Mouse (Mus musculus) midbrain, embryonic 14.5 days (tissue): ENCODE measurements around the gene Flvcr2. TPM values are rescaled to one million over a fixed set of nuclear protein-coding genes. Genes with fewer than 3 reads are reported as not detected.

Experiments
- ATAC-seq: fragments of 200-750 bp; cut with Nextera tagmentation; 2 replicates; pipeline ENCODE4 v1.8.0; 2017; ENCODE audit warnings: moderate number of reproducible peaks, moderate library complexity; ENCODE audit not compliant: low FRiP score, low TSS enrichment
- DNase-seq: peaks from one replicate; pipeline ENCODE4 v3.0.0-alpha.2; 2015
- H3K27ac ChIP-seq: fragments of 300-500 bp; sonication (generic); replicated peaks from 2 replicates; pipeline ENCODE4 v1.5.1; 2014; ENCODE audit warnings: mild to moderate bottlenecking, low read depth, low read length, moderate library complexity
- H3K27me3 ChIP-seq: fragments of 300-500 bp; sonication (generic); 2 replicates; pipeline ENCODE4 v1.6.1; 2014; ENCODE audit warnings: low read length, control low read depth, mixed read lengths; ENCODE audit not compliant: control insufficient read depth, insufficient read depth
- H3K36me3 ChIP-seq: fragments of 300-500 bp; sonication (generic); 2 replicates; pipeline ENCODE4 v1.6.1; 2014; ENCODE audit warnings: low read length, control low read depth; ENCODE audit not compliant: control insufficient read depth, insufficient read depth
- H3K4me1 ChIP-seq: fragments of 300-500 bp; sonication (generic); 2 replicates; pipeline ENCODE4 v1.6.1; 2014; ENCODE audit warnings: mild to moderate bottlenecking, antibody characterized with exemption, low read length, control low read depth; ENCODE audit not compliant: control insufficient read depth, insufficient read depth
- H3K4me2 ChIP-seq: fragments of 300-500 bp; sonication (generic); 2 replicates; pipeline ENCODE4 v1.6.1; 2014; ENCODE audit warnings: mild to moderate bottlenecking, low read length, moderate library complexity
- H3K4me3 ChIP-seq: fragments of 300-500 bp; sonication (generic); replicated peaks from 2 replicates; pipeline ENCODE4 v1.5.1; 2014; ENCODE audit warnings: low read depth, low read length
- H3K9ac ChIP-seq: fragments of 300-500 bp; sonication (generic); replicated peaks from 2 replicates; pipeline ENCODE4 v1.6.1; 2014; ENCODE audit warnings: mild to moderate bottlenecking, low read length, moderate library complexity
- H3K9me3 ChIP-seq: fragments of 300-500 bp; sonication (generic); 2 replicates; pipeline ENCODE4 v1.6.1; 2016; ENCODE audit warnings: low read length, control low read depth, mixed read lengths; ENCODE audit not compliant: control insufficient read depth
- WGBS: fragments of 180-500 bp; shearing (Covaris S2); extraction: QIAGEN DNeasy Blood & Tissue Kit; methylation state at CpG from one replicate; pipeline ENCODE4 v1.1.7; 2014; 5-methylcytosine and 5-hydroxymethylcytosine counted together
- polyA plus RNA-seq: library from polyadenylated mRNA; unstranded; fragments of >200 nt; fragmentation: Nextera tagmentation; extraction: Ambion mirVana; gene quantifications from 2 replicates; pipeline ENCODE4 v1.2.1, GENCODE M21; 2014

Flvcr2 gene
- polyA plus RNA-seq, 1 experiment from 2014 or later: 4.5 TPM

DNA sequence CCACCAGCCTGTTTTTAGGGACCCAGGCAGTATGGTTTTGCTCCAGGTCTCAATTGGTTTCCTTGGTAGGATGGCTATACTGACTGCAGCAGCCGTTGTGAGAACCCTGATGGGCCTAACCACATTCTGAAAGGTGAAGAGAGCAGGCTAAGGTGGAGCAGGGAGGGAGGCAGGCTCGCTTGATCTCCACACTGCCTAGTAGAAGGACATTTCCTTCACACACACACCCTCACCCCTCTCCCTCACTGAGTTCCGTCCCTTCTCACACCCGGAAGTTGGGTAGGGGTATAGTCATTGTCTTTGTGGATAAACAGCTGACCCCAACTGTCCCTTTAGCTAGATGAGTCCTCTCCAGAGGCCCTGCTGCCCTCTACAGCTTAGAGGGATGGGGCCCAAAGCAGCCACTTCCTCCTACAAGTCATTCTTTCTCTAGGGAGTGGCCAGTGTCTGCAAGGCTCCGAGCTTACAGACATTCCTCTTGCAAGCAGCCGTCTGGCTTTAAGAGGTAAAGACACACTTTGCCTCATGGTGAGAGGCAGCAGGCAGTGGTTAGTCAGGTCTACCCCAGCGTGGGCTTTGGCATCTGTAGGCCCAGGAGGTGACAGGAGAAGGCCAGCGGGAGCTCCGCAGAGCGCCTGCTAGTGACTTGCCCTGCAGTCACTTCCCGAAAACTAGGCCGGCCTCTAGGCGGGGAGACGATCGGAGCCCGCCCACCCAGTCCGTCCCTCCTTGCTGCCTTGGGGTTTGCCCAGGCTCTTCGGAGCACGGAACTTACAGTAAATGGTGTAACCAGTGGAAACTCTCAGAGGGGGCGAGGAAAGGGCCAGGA lies 41.1 kb upstream of the Flvcr2 start:
- H3K9me3 ChIP-seq: no peaks in the 10 kb centered on the region
- WGBS: 12% methylated on average over 20 of the region's 20 CpGs
- no peak overlapping the region for H3K27ac ChIP-seq
- no peaks in the 10 kb centered on the region for H3K36me3 ChIP-seq
- H3K27me3 ChIP-seq: peaks cover 6% of the 10 kb centered on the region; the same call in 1 of the 2 replicates
- no peak for ATAC-seq
- peak; percentile 55 for DNase-seq
- H3K4me1 ChIP-seq: peaks cover 10% of the 10 kb centered on the region; the same call in 1 of the 2 replicates
- 0 out of 2 replicates have a peak overlapping the region, but pooled peaks have one; percentile 23 for H3K9ac ChIP-seq
- H3K4me3 ChIP-seq: peak overlapping the region; percentile 22; the same call in 1 of the 2 replicates
- peak overlapping the region; percentile 50 for H3K4me2 ChIP-seq

DNA sequence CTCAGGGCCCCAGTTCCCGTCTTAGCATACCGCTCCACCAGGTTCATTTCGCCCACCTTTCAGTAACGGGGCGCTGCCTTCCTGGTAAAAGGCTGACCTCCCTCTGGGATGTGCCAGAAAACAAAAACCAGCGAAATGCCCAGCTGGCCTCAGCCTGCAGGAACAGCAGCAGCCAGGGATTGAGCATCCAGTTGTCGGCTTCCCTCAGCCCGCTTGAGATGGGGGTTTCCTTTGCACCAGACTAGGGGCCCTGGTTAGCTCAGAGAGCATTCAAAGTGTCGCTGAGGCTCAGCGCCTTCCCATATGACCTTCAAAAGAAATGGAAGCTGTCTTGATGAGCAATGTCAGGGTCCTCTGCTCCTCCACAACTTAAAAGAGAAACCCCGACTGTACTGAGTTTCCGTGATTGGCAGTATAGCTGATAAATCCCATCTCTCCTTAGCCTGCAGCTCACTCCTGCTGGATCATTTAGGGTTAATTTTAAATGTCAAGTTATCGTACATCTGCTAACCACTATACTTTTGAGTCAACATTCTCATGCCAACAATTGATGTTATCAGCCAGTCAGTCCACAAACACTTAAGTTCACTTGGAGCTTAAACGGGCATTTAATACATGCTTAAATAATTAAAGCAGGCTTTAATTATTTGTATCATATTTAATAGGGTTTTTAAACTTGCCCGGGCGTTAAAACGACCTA lies 40.4 kb upstream of the Flvcr2 start:
- H3K27me3 ChIP-seq: peaks cover 6% of the 10 kb centered on the region; the same call in 1 of the 2 replicates
- 24% methylated on average over 17 of the region's 17 CpGs for WGBS
- H3K4me3 ChIP-seq: peak overlapping the region; percentile 22; the same call in 1 of the 2 replicates
- no peak for ATAC-seq
- H3K9me3 ChIP-seq: no peaks in the 10 kb centered on the region
- peak; percentile 23 for DNase-seq
- H3K36me3 ChIP-seq: no peaks in the 10 kb centered on the region
- peak overlapping the region; percentile 50 for H3K4me2 ChIP-seq
- peaks cover 10% of the 10 kb centered on the region; the same call in 1 of the 2 replicates for H3K4me1 ChIP-seq
- peak overlapping the region; percentile 23; the same call in 1 of the 2 replicates for H3K9ac ChIP-seq
- no peak overlapping the region for H3K27ac ChIP-seq

- ATAC-seq (no peak), DNase-seq (no peak)
- Histone ChIP-seq H3K9ac (no peak overlapping the region), H3K36me3 (no peaks in the 10 kb centered on the region), H3K9me3 (no peaks in the 10 kb centered on the region), H3K27ac (no peak overlapping the region), H3K27me3 (peaks cover 6% of the 10 kb centered on the region; the same call in 1 of the 2 replicates), H3K4me3 (no peak overlapping the region), H3K4me2 (no peak overlapping the region), H3K4me1 (peaks cover 10% of the 10 kb centered on the region; the same call in 1 of the 2 replicates)
- WGBS: 92% methylated on average over 4 of the region's 4 CpGs
These were observed 39.4 kb upstream of the Flvcr2 start for GRCm38 (mm10) chr12:85706906-85707305.

DNA sequence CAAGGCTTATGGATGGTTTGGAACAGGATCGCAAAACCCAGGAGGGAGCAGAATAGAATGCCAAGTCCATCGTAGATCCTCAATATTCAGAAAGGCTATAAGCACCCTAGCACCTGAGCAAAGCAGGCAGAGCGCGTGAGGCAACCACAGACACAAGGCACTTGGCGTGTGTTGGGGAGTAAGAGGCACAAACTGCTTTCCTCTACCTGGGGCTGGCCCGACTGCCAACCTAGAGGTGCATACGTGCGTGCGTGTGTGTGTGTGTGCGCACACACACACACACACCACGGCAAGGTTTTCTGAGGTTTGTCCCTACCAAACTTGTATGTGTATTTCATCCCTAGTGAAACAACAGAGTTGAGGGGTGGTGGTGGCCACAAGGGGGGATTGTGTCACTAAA lies 38.9 kb upstream of the Flvcr2 start:
- WGBS: 95% methylated on average over 11 of the region's 11 CpGs
- peaks cover 6% of the 10 kb centered on the region; the same call in 1 of the 2 replicates for H3K27me3 ChIP-seq
- no peak for ATAC-seq
- DNase-seq: no peak
- H3K9me3 ChIP-seq: no peaks in the 10 kb centered on the region
- no peak overlapping the region for H3K4me3 ChIP-seq
- no peak overlapping the region for H3K27ac ChIP-seq
- peaks cover 10% of the 10 kb centered on the region; the same call in 1 of the 2 replicates for H3K4me1 ChIP-seq
- H3K9ac ChIP-seq: no peak overlapping the region
- no peak overlapping the region for H3K4me2 ChIP-seq
- no peaks in the 10 kb centered on the region for H3K36me3 ChIP-seq

DNA sequence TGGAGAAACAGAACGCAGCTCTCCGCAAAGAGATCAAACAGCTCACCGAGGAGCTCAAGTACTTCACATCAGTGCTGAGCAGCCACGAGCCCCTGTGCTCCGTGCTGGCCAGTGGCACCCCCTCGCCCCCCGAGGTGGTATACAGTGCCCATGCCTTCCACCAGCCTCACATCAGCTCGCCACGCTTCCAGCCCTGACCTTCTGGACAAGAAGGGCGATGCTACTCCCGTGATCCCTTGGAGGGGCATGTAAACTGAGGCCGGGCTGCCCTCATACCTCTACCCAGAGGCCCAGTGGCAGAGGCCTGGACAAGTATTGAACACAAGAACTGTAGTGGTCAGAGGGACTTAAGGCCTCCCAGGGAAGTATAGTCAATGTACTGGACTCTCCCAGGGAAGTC lies 37.8 kb upstream of the Flvcr2 start:
- Histone ChIP-seq H3K4me3 (no peak overlapping the region), H3K27ac (no peak overlapping the region), H3K9ac (no peak overlapping the region), H3K27me3 (peaks cover 6% of the 10 kb centered on the region; the same call in 1 of the 2 replicates), H3K9me3 (no peaks in the 10 kb centered on the region), H3K36me3 (no peaks in the 10 kb centered on the region), H3K4me2 (no peak overlapping the region), H3K4me1 (peaks cover 10% of the 10 kb centered on the region; the same call in 1 of the 2 replicates)
- WGBS: 88% methylated on average over 12 of the region's 12 CpGs
- DNase-seq: no peak
- ATAC-seq: no peak

DNA sequence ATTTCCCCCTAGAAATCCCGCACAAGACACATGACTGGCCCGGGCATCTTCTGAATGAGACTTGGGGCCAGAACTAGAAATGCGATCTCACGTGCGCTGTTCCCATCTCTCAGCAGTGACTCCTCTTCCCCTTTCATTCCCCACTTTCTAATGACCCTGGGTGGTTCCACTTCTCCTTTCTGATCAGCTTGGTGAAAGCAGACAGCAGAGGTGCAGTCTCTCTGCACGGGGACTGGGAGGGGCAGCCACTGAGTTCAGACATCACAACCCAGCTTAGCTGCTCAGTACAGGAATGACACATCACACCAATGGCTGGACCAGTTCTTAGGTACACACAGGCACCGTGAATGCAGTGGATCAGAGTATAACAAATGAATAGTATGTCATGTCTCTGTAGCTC lies 35.6 kb upstream of the Flvcr2 start:
- H3K4me3 ChIP-seq: no peak overlapping the region
- no peaks in the 10 kb centered on the region for H3K9me3 ChIP-seq
- no peak for DNase-seq
- no peaks in the 10 kb centered on the region for H3K36me3 ChIP-seq
- H3K9ac ChIP-seq: no peak overlapping the region
- H3K27me3 ChIP-seq: peaks cover 5% of the 10 kb centered on the region; the same call in 1 of the 2 replicates
- no peak overlapping the region for H3K4me2 ChIP-seq
- 89% methylated on average over 7 of the region's 7 CpGs for WGBS
- no peak for ATAC-seq
- no peak overlapping the region for H3K27ac ChIP-seq
- peaks cover 3% of the 10 kb centered on the region; the same call in 1 of the 2 replicates for H3K4me1 ChIP-seq

DNA sequence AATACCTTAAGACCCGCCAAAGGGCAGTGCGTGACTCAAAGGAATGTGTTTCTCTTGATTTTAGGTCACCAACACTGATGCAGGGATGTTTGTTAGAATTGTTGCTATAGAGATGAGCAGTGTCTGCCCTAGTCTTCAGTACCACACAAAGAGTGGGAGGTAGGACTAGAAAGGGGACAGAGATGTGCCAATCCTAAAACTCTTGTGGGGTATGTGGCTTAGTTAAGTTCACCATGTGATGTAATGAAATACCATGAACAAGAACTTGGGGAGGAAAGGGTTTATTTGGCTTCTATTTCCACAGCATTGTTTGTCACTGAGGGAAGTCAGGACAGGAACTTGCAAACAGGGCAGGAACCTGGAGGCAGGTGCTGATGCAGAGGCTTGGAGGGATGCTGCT lies 33.8 kb upstream of the Flvcr2 start:
- Histone ChIP-seq H3K27ac (no peak overlapping the region), H3K36me3 (no peaks in the 10 kb centered on the region), H3K27me3 (no peaks in the 10 kb centered on the region), H3K4me1 (no peaks in the 10 kb centered on the region), H3K4me2 (no peak overlapping the region), H3K9me3 (0 out of 2 replicates have a peak, but pooled peaks cover 1% of the 10 kb centered on the region), H3K4me3 (no peak overlapping the region), H3K9ac (no peak overlapping the region)
- no peak for ATAC-seq
- no peak for DNase-seq
- 85% methylated on average over 2 of the region's 2 CpGs for WGBS

DNA sequence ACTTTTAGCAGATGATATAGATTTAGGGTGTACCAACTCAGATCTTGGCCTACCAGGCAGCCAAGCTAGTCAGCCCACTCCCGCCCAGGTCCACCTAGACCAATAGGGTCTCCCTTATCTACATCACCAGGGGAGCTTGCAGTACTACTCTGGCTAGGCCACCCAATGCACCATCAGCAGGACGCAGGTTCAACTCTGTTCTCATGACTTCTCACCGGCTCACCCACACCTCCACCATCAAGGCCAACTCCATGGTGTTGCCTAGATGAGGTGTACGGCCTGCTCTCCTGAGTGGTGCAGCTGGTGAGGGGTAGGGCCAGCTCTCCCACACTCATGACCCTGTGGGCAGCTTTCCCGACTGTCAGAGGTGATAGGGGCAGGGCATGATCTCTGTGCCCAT lies 32.2 kb upstream of the Flvcr2 start:
- WGBS: 95% methylated on average over 5 of the region's 5 CpGs
- Histone ChIP-seq H3K4me3 (no peak overlapping the region), H3K4me2 (no peak overlapping the region), H3K4me1 (no peaks in the 10 kb centered on the region), H3K9ac (no peak overlapping the region), H3K27me3 (no peaks in the 10 kb centered on the region), H3K9me3 (0 out of 2 replicates have a peak, but pooled peaks cover 5% of the 10 kb centered on the region), H3K36me3 (no peaks in the 10 kb centered on the region), H3K27ac (no peak overlapping the region)
- no peak for ATAC-seq
- DNase-seq: no peak
